Mouse (Mus musculus) lung, embryonic 15.5 days (tissue): ENCODE measurements around the gene Glrx. TPM values are rescaled to one million over a fixed set of nuclear protein-coding genes. Genes with fewer than 3 reads are reported as not detected.
A peak's percentile ranks its signal among the peaks of the same experiment; 100 is the strongest.
"Not testable (repeated sequence)": the region's sequence is repeated elsewhere in the genome, so short reads cannot be mapped to it uniquely, and the experiment has no call there.

Experiments used
- ATAC-seq: fragments of 200-750 bp; cut with Nextera tagmentation; 2 replicates; pipeline ENCODE4 v1.8.0; 2017; ENCODE audit warnings: moderate number of reproducible peaks, borderline replicate concordance; ENCODE audit not compliant: low FRiP score, low TSS enrichment; ENCODE audit errors: extremely low read depth
- H3K27ac ChIP-seq: fragments of 300-500 bp; sonication (generic); 2 replicates; pipeline ENCODE4 v1.5.1; 2015; ENCODE audit warnings: moderate library complexity, mild to moderate bottlenecking, inconsistent platforms
- H3K27me3 ChIP-seq: fragments of 300-500 bp; sonication (generic); 2 replicates; pipeline ENCODE4 v1.6.1; 2015; ENCODE audit warnings: inconsistent platforms
- H3K36me3 ChIP-seq: fragments of 300-500 bp; sonication (generic); 2 replicates; pipeline ENCODE4 v1.6.1; 2015; ENCODE audit warnings: inconsistent platforms
- H3K4me1 ChIP-seq: fragments of 300-500 bp; sonication (generic); 2 replicates; pipeline ENCODE4 v1.6.1; 2015; ENCODE audit warnings: inconsistent platforms
- H3K4me2 ChIP-seq: fragments of 300-500 bp; sonication (generic); 2 replicates; pipeline ENCODE4 v1.6.1; 2015; ENCODE audit warnings: inconsistent platforms, mild to moderate bottlenecking, moderate library complexity
- H3K4me3 ChIP-seq: fragments of 300-500 bp; sonication (generic); 2 replicates; pipeline ENCODE4 v1.5.1; 2015; ENCODE audit warnings: mild to moderate bottlenecking, inconsistent platforms
- H3K9ac ChIP-seq: fragments of 300-500 bp; sonication (generic); 2 replicates; pipeline ENCODE4 v1.6.1; 2015; ENCODE audit warnings: inconsistent platforms
- H3K9me3 ChIP-seq: fragments of 300-500 bp; sonication (generic); 2 replicates; pipeline ENCODE4 v1.6.1; 2016; ENCODE audit warnings: inconsistent platforms
- WGBS: fragments of 180-500 bp; shearing (Covaris S2); methylation state at CpG from one replicate; pipeline ENCODE4 v1.1.7; 2015; 5-methylcytosine and 5-hydroxymethylcytosine counted together
- polyA plus RNA-seq: library from polyadenylated mRNA; unstranded; fragments of >200 nt; fragmentation: Nextera tagmentation; extraction: Ambion mirVana; gene quantifications from 2 replicates; pipeline ENCODE4 v1.2.1, GENCODE M21; 2015

Glrx gene
- polyA plus RNA-seq, 1 experiment from 2014 or later, result 49.9 TPM

DNA sequence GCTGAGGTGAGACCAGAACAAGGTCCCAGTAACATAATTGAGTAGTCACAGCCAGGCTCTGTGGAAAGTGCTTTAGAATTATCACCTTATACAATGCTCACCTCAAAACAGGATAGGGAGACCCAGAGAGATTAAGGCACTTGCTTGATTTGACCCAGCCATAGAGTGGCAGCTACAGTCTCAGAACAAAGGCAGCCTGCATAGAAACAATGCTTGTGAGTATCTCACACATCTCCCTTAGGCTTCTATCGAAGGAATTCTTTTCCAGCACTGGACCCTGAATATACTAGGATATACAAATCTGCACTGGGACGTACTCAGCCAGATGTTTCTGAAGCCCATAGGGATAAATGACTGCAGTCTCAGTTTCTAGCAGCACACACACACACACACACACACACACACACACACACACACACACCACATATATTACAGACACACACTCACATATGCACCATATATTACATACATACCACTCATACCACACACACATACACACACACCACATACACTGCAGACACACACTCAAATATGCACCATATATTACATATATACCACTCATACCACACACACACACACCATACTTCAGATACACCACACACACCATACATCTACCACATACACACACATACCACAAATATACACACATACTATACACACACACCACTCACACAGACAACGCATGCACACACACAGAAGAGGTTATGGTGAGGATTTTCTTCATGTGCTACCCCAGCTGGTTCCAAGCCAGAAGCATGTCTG, 20.5 kb upstream of the Glrx start:
- H3K9ac ChIP-seq, result no peak overlapping the region
- no peak overlapping the region for H3K4me3 ChIP-seq
- no peaks in the 10 kb centered on the region for H3K27me3 ChIP-seq
- no peak for ATAC-seq
- H3K27ac ChIP-seq, result no peak overlapping the region
- no peak overlapping the region for H3K4me2 ChIP-seq
- no peaks in the 10 kb centered on the region for H3K4me1 ChIP-seq
- WGBS, result 72% methylated on average over 3 of the region's 3 CpGs
- no peaks in the 10 kb centered on the region for H3K36me3 ChIP-seq
- H3K9me3 ChIP-seq, result no peaks in the 10 kb centered on the region

DNA sequence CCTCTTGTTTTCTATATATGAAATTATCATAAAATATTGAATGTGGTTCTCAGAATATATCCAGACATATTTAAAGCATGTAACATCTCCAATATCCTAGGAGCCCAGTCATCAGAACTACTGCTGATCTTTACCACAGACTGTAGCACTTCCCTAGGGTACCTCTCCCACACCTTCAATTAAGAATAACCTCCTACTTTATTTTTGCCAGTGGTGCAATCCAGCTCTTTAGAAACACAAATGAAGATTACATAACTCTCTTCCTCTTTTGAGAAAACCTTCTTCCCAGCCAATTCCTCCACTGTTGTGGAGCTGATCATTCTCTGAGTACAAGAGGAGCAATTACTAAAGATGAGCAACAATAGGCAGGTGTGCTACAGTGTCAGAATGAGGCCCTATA, 19.8 kb upstream of the Glrx start:
- no peaks in the 10 kb centered on the region for H3K36me3 ChIP-seq
- H3K4me1 ChIP-seq, result no peaks in the 10 kb centered on the region
- no peak overlapping the region for H3K4me3 ChIP-seq
- H3K9ac ChIP-seq, result no peak overlapping the region
- no peak for ATAC-seq
- no peaks in the 10 kb centered on the region for H3K9me3 ChIP-seq
- no peaks in the 10 kb centered on the region for H3K27me3 ChIP-seq
- H3K4me2 ChIP-seq, result no peak overlapping the region
- H3K27ac ChIP-seq, result no peak overlapping the region

DNA sequence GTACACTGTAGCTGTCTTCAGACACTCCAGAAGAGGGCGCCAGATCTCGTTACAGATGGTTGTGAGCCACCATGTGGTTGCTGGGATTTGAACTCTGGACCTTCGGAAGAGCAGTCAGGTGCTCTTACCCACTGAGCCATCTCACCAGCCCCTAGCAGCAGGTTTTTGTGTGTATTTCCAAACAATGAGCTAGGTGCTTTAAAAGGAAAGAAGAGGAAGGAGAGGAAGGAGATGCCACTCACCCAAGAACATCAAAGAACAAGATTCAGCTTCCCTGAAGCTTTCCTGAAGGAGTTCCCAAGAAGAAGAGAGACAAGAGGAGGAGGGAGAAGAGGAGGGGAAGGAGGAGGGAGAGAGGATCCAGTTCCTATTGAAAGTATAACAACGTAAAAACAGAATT, 17.3 kb upstream of the Glrx start:
- 77% methylated on average over 4 of the region's 4 CpGs for WGBS
- H3K27ac ChIP-seq, H3K27me3 ChIP-seq, ATAC-seq, H3K36me3 ChIP-seq, H3K4me2 ChIP-seq, H3K9ac ChIP-seq, H3K4me3 ChIP-seq, H3K9me3 ChIP-seq, H3K4me1 ChIP-seq: not testable (repeated sequence)

DNA sequence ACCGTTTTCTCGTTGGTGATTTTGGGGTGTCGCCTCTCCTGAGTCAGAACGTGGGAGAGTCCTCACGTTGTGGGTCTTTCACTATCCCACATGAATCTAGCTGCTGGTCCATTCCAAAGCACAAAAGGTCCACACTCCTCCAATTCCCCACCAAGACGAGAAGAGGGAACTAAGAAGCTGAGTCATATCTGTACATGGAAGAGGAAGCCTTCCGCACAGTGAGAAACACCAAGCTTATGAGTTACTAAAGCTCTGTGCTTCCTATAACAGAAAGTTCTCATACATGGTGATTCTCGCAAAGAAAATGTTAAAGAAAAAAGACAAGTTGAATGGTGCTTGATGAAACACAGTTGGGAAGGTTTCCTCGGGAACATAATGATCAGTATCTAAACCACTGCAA, 16.5 kb upstream of the Glrx start:
- H3K9me3 ChIP-seq, result no peaks in the 10 kb centered on the region
- 87% methylated on average over 9 of the region's 9 CpGs for WGBS
- no peak overlapping the region for H3K9ac ChIP-seq
- no peaks in the 10 kb centered on the region for H3K36me3 ChIP-seq
- H3K4me3 ChIP-seq, result no peak overlapping the region
- no peak for ATAC-seq
- H3K27me3 ChIP-seq, result no peaks in the 10 kb centered on the region
- no peak overlapping the region for H3K27ac ChIP-seq
- no peaks in the 10 kb centered on the region for H3K4me1 ChIP-seq
- no peak overlapping the region for H3K4me2 ChIP-seq

DNA sequence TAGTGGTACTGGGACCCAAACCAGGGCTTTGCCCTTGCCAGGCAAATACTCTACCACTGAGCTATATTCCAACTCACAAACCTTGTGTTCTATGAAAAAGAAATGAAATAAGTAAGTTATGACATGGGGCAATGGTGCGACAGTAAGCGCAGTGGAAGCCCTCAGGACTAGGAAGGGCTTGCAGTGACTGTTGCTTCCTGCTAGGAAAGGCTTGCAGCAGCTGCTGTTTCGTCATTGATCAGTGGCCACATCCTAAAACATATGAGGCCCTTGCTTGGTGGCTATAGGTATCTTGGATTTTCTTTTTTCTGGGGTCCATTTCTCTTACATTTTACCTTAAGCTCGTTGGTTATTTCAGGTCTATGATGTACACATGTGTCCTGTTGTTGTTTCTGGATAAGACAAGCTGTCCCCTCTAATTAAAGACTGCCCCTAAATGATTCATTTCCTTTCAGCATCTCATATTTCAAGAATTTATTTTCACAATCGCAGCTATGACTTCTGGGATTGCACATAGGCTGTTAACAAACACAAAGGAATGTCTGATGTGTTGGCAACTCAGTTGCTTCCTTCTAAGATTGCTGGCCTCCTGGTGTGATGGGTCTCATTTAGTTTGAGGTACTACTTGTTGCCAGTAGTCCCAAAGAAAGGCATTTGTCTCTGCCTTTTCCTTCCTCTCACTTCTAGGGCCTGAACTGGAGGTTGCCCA, 14.9 kb upstream of the Glrx start:
- no peak for ATAC-seq
- H3K9ac ChIP-seq, result no peak overlapping the region
- H3K9me3 ChIP-seq, result no peaks in the 10 kb centered on the region
- H3K27me3 ChIP-seq, result no peaks in the 10 kb centered on the region
- 70% methylated on average over 5 of the region's 5 CpGs for WGBS
- H3K27ac ChIP-seq, result no peak overlapping the region
- H3K4me1 ChIP-seq, result no peaks in the 10 kb centered on the region
- H3K36me3 ChIP-seq, result no peaks in the 10 kb centered on the region
- H3K4me2 ChIP-seq, result no peak overlapping the region
- no peak overlapping the region for H3K4me3 ChIP-seq

DNA sequence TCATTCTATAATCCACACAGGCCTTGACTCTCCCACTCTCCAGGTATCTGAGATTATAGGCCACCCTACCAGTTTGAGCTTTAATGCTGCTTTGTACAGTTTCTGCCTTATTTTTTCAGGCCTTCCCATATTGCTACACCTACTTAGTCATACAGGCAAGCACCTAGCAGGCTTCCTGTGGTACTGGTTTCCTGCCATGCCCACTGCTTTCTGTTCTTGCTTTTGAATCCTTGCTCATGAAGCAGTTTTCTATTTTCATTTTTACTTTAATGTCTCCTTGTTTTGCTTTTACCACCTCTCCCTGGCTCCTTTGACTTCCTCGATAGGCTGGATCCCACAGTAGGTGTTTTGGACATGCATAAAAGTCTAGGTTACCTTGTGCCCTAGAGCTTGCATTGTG, 14.3 kb upstream of the Glrx start:
- Histone ChIP-seq H3K4me2 (no peak overlapping the region), H3K36me3 (no peaks in the 10 kb centered on the region), H3K4me1 (no peaks in the 10 kb centered on the region), H3K27me3 (no peaks in the 10 kb centered on the region), H3K9ac (no peak overlapping the region), H3K27ac (no peak overlapping the region), H3K4me3 (no peak overlapping the region), H3K9me3 (no peaks in the 10 kb centered on the region)
- WGBS, result 89% methylated on average over 1 of the region's 1 CpGs
- no peak for ATAC-seq

DNA sequence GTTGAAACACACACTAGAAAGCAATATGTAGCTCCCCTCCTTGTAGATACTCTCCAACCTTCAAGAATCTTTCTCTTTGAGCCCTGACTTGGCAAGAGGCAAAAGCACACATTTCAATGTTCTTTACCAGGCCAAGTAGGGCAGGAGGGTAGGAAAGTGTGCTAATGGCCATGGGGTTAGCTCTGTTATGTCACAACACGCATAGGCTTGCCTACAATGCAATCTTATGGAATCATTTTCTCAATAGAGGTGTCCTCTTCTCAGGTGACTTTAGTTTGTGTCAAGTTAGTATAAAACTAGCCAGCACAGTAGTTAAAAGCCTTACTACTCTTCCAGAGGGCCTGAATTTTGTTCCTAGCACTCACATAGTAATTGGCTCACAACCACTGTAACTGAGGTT, 9.0 kb upstream of the Glrx start:
- ATAC-seq, result no peak
- 88% methylated on average over 1 of the region's 1 CpGs for WGBS
- Histone ChIP-seq H3K9me3 (no peaks in the 10 kb centered on the region), H3K36me3 (no peaks in the 10 kb centered on the region), H3K4me3 (no peak overlapping the region), H3K4me2 (no peak overlapping the region), H3K4me1 (peaks cover 4% of the 10 kb centered on the region; the same call in 1 of the 2 replicates), H3K27ac (no peak overlapping the region), H3K27me3 (no peaks in the 10 kb centered on the region), H3K9ac (no peak overlapping the region)

DNA sequence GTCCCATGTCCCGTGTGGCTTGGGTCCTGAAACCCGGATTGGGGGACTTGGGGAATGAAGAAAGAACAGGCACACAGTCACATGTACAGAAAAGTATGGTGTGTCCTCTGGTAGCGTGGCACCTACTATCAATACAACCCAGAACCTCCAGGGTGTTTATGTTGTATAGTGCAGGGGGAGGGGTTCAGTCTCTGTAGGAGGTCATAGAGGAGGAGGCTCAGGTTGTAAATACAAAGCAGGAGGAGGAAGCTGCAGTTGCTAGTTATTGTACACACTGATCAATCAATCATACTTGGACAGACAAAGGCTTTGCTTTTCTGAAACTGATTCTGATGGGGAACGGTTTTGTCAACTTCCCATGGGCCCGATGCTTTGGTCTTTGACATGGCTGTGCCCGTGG, 8.0 kb upstream of the Glrx start:
- H3K27ac ChIP-seq, result no peak overlapping the region
- no peaks in the 10 kb centered on the region for H3K36me3 ChIP-seq
- no peak overlapping the region for H3K4me2 ChIP-seq
- no peaks in the 10 kb centered on the region for H3K27me3 ChIP-seq
- H3K9me3 ChIP-seq, result no peaks in the 10 kb centered on the region
- no peak overlapping the region for H3K9ac ChIP-seq
- peaks cover 4% of the 10 kb centered on the region; the same call in 1 of the 2 replicates for H3K4me1 ChIP-seq
- WGBS, result 75% methylated on average over 6 of the region's 6 CpGs
- H3K4me3 ChIP-seq, result no peak overlapping the region
- no peak for ATAC-seq

DNA sequence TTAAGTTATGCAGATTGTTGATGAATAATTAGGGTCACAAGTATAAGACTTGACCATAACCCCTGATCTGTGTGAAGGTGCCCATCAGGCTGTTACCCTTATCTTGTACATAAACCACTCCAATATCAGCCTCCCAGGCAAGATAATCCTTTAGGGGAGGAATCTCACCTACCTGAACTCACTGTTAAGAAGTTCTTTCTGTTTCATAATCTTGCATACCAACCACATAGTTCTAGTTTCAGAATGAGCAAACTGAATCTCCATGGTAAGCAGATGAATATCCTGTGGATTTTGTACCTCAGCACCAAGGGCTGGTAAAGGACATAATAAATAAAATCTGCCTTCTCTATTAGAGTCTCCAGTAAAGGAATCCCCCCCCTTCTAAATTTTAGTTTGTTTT, 7.0 kb upstream of the Glrx start:
- Histone ChIP-seq H3K9ac (no peak overlapping the region), H3K27me3 (no peaks in the 10 kb centered on the region), H3K4me3 (no peak overlapping the region), H3K27ac (no peak overlapping the region), H3K4me1 (peaks cover 4% of the 10 kb centered on the region; the same call in 1 of the 2 replicates), H3K4me2 (no peak overlapping the region), H3K9me3 (no peaks in the 10 kb centered on the region), H3K36me3 (no peaks in the 10 kb centered on the region)
- ATAC-seq, result no peak

DNA sequence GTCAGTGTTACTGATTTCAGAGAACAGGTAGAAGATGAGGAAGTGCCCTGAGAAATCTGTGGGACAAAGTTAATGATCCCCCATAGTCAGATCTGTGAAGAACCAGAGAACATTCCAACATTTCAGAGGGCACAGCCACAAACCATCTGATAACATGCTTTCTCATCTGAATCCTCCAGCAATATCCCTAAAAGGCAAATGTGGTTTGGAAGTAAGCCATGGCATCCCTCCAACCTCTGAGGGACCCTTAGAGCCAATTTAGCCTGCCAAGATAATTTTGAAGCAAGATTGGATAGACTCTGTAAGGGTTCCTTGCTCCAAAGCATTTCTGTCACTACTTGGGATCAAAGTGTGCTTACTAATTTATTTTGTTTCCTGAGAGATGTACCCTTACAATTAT, 6.2 kb upstream of the Glrx start:
- peaks cover 4% of the 10 kb centered on the region; the same call in 1 of the 2 replicates for H3K4me1 ChIP-seq
- H3K27ac ChIP-seq, result no peak overlapping the region
- no peaks in the 10 kb centered on the region for H3K27me3 ChIP-seq
- H3K9ac ChIP-seq, result no peak overlapping the region
- no peak overlapping the region for H3K4me3 ChIP-seq
- no peak overlapping the region for H3K4me2 ChIP-seq
- no peaks in the 10 kb centered on the region for H3K36me3 ChIP-seq
- peak; percentile 58; the same call in 1 of the 2 replicates for ATAC-seq
- H3K9me3 ChIP-seq, result no peaks in the 10 kb centered on the region

DNA sequence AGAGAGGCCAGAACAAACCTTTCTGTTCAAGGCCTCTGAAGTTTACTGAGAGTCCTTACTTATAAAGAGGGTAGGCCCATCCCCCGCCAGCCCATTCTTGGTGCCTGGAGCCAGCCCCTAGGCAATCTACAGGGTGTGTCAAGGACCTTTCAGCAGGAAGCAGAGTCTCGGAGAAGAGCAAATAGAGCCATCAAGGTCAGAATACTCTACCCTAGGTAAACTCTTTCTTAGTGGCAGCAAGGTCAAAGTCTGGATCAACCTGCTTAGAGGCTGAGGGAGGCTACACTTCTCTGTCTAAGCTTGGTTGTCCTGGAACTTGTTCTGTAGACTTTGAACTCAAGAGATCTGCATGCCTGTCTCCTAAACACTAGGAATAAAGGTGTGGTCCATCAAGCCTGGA, 4.2 kb upstream of the Glrx start:
- Histone ChIP-seq H3K36me3 (no peaks in the 10 kb centered on the region), H3K9me3 (no peaks in the 10 kb centered on the region), H3K9ac (no peak overlapping the region), H3K4me2 (no peak overlapping the region), H3K4me1 (peaks cover 13% of the 10 kb centered on the region), H3K27ac (no peak overlapping the region), H3K27me3 (no peaks in the 10 kb centered on the region), H3K4me3 (no peak overlapping the region)
- no peak for ATAC-seq
- WGBS, result 54% methylated on average over 2 of the region's 2 CpGs

DNA sequence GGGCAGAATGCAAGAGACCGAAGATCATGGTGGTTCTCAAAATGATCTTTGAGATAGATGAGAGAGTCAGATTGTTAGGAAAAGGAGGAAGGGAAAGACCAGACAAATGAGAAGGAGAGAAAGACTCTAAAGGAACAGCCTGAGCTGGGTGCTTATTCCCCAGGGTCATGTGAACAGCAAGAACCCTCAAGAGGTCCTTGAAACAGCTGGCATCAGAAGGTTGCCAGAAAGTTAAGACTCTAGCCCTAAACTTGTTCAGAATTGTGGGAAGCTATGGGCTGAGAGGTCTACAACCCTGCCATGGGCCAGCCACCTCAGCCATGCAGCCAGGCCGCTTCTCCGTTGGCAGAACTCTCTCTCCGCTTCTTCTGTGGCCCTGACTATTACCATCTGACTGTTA, 1.2 kb upstream of the Glrx start:
- no peak overlapping the region for H3K4me2 ChIP-seq
- no peak overlapping the region for H3K4me3 ChIP-seq
- no peak overlapping the region for H3K9ac ChIP-seq
- peaks cover 29% of the 10 kb centered on the region for H3K4me1 ChIP-seq
- H3K27ac ChIP-seq, result no peak overlapping the region
- no peak for ATAC-seq
- WGBS, result 79% methylated on average over 4 of the region's 4 CpGs
- H3K9me3 ChIP-seq, result no peaks in the 10 kb centered on the region
- no peaks in the 10 kb centered on the region for H3K36me3 ChIP-seq
- H3K27me3 ChIP-seq, result no peaks in the 10 kb centered on the region
